ENCODE assay signal across 12 mouse cellular contexts in the genomic region with DNA sequence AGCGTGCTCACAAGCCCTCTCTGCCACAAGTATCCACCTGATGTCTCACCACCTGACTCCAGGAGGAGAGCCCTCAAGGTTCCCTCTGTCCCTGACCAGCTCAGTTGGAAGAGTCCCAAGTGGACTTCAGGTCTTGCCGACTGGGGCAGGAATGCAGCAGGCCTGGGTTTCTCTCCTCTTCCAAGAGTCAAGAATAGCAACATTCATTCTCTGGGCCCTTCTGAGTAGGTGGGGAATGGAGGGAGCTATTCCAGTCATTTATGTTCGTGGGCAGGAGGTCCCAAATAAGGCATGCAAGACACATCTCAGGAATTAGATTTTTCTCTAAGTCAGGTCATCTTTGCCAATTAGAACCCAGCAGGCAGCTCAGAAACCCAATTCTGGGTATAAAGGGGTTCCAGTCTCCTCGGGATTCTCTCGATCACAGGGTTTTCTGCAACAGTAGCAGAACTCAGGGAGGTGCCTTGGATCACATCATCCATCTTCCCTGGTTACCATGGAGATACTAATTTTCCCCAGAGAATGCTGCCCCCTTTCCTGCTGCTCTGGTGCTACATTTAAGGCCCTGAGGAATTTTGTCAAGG. TPM values are rescaled to one million over a fixed set of nuclear protein-coding genes. Genes with fewer than 3 reads are reported as not detected.
DNase-seq lines count a peak whose midpoint lies in the region; ATAC-seq and TF ChIP-seq lines count a peak whose summit lies in the region.
"Had no signal": no experiment of that assay in that cellular context is flagged by ENCODE, and none has a peak within 500 bp of the region (broad histone marks: within the 10 kb centered on the region; RNA-seq: fewer than 3 reads in every experiment).

No protein-coding gene starts in this region.

- H3K4me2 ChIP-seq in forebrain, postnatal 0 days (ENCODE audit: low read depth): no peak overlapping the region
- H3K4me2 ChIP-seq in forebrain, embryonic 13.5 days: no peak overlapping the region
- H3K4me2 ChIP-seq in liver, embryonic 12.5 days: no peak overlapping the region
- H3K4me2 ChIP-seq: liver, embryonic 13.5 days had no signal

- WGBS in forebrain, postnatal 0 days: 18% methylated on average over 5 of the region's 5 CpGs
- 21% methylated on average over 5 of the region's 5 CpGs for WGBS in forebrain, embryonic 13.5 days
- WGBS in liver, adult 2 months: 46% methylated on average over 5 of the region's 5 CpGs
- WGBS in liver, embryonic 12.5 days (ENCODE audit: insufficient replicate concordance): 47% methylated on average over 5 of the region's 5 CpGs

- no peak overlapping the region for H3K4me3 ChIP-seq in forebrain, postnatal 0 days (ENCODE audit: low read depth, low read length)
- no peak overlapping the region for H3K4me3 ChIP-seq in forebrain, embryonic 13.5 days
- H3K4me3 ChIP-seq in liver, adult 2 months (ENCODE audit: insufficient read depth, low read depth, low read length): no peak overlapping the region
- no peak overlapping the region for H3K4me3 ChIP-seq in liver, embryonic 12.5 days
- H3K4me3 ChIP-seq: liver, embryonic 13.5 days had no signal

- peak; percentile 32; the same call in 1 of the 2 replicates for TF ChIP-seq CTCF in forebrain, postnatal 0 days (IDR thresholded peaks at IDR 0.05; ENCODE audit: low read depth)
- no peak for TF ChIP-seq CTCF in liver, adult 2 months (IDR thresholded peaks at IDR 0.05; ENCODE audit: low read depth, low read length)

- H3K9ac ChIP-seq in forebrain, postnatal 0 days: no peak overlapping the region
- no peak overlapping the region for H3K9ac ChIP-seq in forebrain, embryonic 13.5 days
- H3K9ac ChIP-seq in liver, adult 2 months (ENCODE audit: low read depth, low read length): no peak overlapping the region
- no peak overlapping the region for H3K9ac ChIP-seq in liver, embryonic 12.5 days
- H3K9ac ChIP-seq: liver, embryonic 13.5 days had no signal

- no peak for TF ChIP-seq POLR2A in liver, adult 2 months (IDR thresholded peaks at IDR 0.05; ENCODE audit: extremely low read depth, insufficient read depth, low read length)

- H3K4me1 ChIP-seq in forebrain, postnatal 0 days (ENCODE audit: insufficient read depth): no peaks in the 10 kb centered on the region
- H3K4me1 ChIP-seq in forebrain, embryonic 13.5 days: no peaks in the 10 kb centered on the region; the same call in 1 of the 2 replicates
- peaks cover 26% of the 10 kb centered on the region for H3K4me1 ChIP-seq in liver, adult 2 months (ENCODE audit: control insufficient read depth, insufficient read depth, low read length)
- peaks cover 2% of the 10 kb centered on the region for H3K4me1 ChIP-seq in liver, embryonic 12.5 days

- no peaks in the 10 kb centered on the region for H3K27me3 ChIP-seq in forebrain, postnatal 0 days (ENCODE audit: insufficient read depth, low read length)
- no peaks in the 10 kb centered on the region for H3K27me3 ChIP-seq in forebrain, embryonic 13.5 days
- no peaks in the 10 kb centered on the region for H3K27me3 ChIP-seq in liver, adult 2 months (ENCODE audit: control insufficient read depth, insufficient read depth, low read length)
- H3K27me3 ChIP-seq in liver, embryonic 12.5 days (replicated peaks): no peaks in the 10 kb centered on the region
- H3K27me3 ChIP-seq: liver, embryonic 13.5 days had no signal

- H3K36me3 ChIP-seq in forebrain, postnatal 0 days (ENCODE audit: insufficient read depth): no peaks in the 10 kb centered on the region
- H3K36me3 ChIP-seq in forebrain, embryonic 13.5 days (ENCODE audit: poor library complexity, severe bottlenecking): no peaks in the 10 kb centered on the region
- no peaks in the 10 kb centered on the region for H3K36me3 ChIP-seq in liver, adult 2 months (ENCODE audit: control insufficient read depth, insufficient read depth, low read length)
- no peaks in the 10 kb centered on the region for H3K36me3 ChIP-seq in liver, embryonic 12.5 days
- H3K36me3 ChIP-seq: liver, embryonic 13.5 days had no signal

- no peaks in the 10 kb centered on the region for H3K9me3 ChIP-seq in forebrain, postnatal 0 days (ENCODE audit: low read length)
- H3K9me3 ChIP-seq in forebrain, embryonic 13.5 days (replicated peaks): no peaks in the 10 kb centered on the region
- H3K9me3 ChIP-seq in liver, embryonic 12.5 days (replicated peaks): no peaks in the 10 kb centered on the region
- H3K9me3 ChIP-seq: liver, embryonic 13.5 days had no signal

- H3K79me2 ChIP-seq in liver, adult 2 months (ENCODE audit: control insufficient read depth, insufficient read depth, low read length): no peaks in the 10 kb centered on the region

- H3K27ac ChIP-seq in forebrain, postnatal 0 days (ENCODE audit: low read depth, low read length): peak overlapping the region; percentile 21; the same call in 1 of the 2 replicates
- H3K27ac ChIP-seq in forebrain, embryonic 13.5 days: no peak overlapping the region
- no peak overlapping the region for H3K27ac ChIP-seq in liver, adult 2 months (replicated peaks; ENCODE audit: insufficient read depth, low read depth, low read length)
- H3K27ac ChIP-seq in liver, embryonic 12.5 days: no peak overlapping the region
- H3K27ac ChIP-seq: liver, embryonic 13.5 days had no signal

- DNase-seq in forebrain, postnatal 0 days: peak; percentile 50
- DNase-seq in liver, adult 2 months (ENCODE audit: extremely low read depth, low read depth, low spot score): peak; percentile 74
- DNase-seq in kidney, postnatal 36 days: peak; percentile 80 to 88
- DNase-seq in right cerebral cortex, postnatal 36 days (ENCODE audit: low spot score in 2 of 2): peak; percentile 22 to 59
- no peak for DNase-seq in gastrocnemius, postnatal 25 days
- DNase-seq: gastrocnemius, postnatal 14 days; liver, embryonic 13.5 days; thymus, postnatal 25 days had no signal

- 0 out of 2 replicates have a peak, but pooled peaks have one; percentile 55 for ATAC-seq in forebrain, postnatal 0 days
- no peak for ATAC-seq in forebrain, embryonic 13.5 days
- ATAC-seq in liver, embryonic 12.5 days: no peak
- ATAC-seq in megakaryocyte progenitor cell, adult 5-6 weeks (replicated peaks; ENCODE audit: poor library complexity): no peak

RNA-seq across cellular contexts. Expression of gene Eif1, which starts 7.5 kb away (rescaled TPM):
- 105 and 115 TPM in 2 replicates for total RNA-seq in forebrain, postnatal 0 days (2014; rRNA removed)
- polyA plus RNA-seq in forebrain, postnatal 0 days (2015; fragmentation: Nextera tagmentation; extraction: Ambion mirVana): 1,342 and 1,370 TPM in 2 replicates
- 1,595 and 1,677 TPM in 2 replicates for polyA plus RNA-seq in forebrain, embryonic 13.5 days (2015; fragmentation: Nextera tagmentation; extraction: Ambion mirVana)
- 145 and 210 TPM in 2 replicates for total RNA-seq in liver, adult 2 months (2014; rRNA removed)
- polyA plus RNA-seq in liver, adult 2 months (2012; rRNA removed): 86.6 and 104 TPM in 2 replicates
- polyA plus RNA-seq in liver, embryonic 12.5 days (2016; fragmentation: Nextera tagmentation; extraction: Ambion mirVana): 1,823 and 1,858 TPM in 2 replicates
- total RNA-seq in gastrocnemius, postnatal 25 days (2021): 1,000 to 10,000 TPM; 1,016 to 1,083 TPM
- total RNA-seq in megakaryocyte progenitor cell, adult 5-6 weeks (2015): 1,262 and 1,322 TPM in 2 replicates
- 95.6 and 142 TPM in 2 replicates for total RNA-seq in megakaryocyte progenitor cell, adult 5-6 weeks (2017)

RNA-seq across cellular contexts. Expression of gene Gast, which starts 22.0 kb away (rescaled TPM):
- not detected in 2 replicates for total RNA-seq in forebrain, postnatal 0 days (2014; rRNA removed)
- 0.48 and 0.51 TPM in 2 replicates for polyA plus RNA-seq in forebrain, postnatal 0 days (2015; fragmentation: Nextera tagmentation; extraction: Ambion mirVana)
- 0.56 and 0.89 TPM in 2 replicates for polyA plus RNA-seq in forebrain, embryonic 13.5 days (2015; fragmentation: Nextera tagmentation; extraction: Ambion mirVana)
- not detected in 2 replicates for total RNA-seq in liver, adult 2 months (2014; rRNA removed)
- polyA plus RNA-seq in liver, adult 2 months (2012; rRNA removed): not detected in 2 replicates
- polyA plus RNA-seq in liver, embryonic 12.5 days (2016; fragmentation: Nextera tagmentation; extraction: Ambion mirVana): not detected in 2 replicates
- not detected for total RNA-seq in gastrocnemius, postnatal 25 days (2021)
- not detected in 2 replicates for total RNA-seq in megakaryocyte progenitor cell, adult 5-6 weeks (2015)
- total RNA-seq in megakaryocyte progenitor cell, adult 5-6 weeks (2017): not detected in 2 replicates
- total RNA-seq: gastrocnemius, postnatal 14 days had no signal
- polyA plus RNA-seq: liver, embryonic 13.5 days; neural tube, embryonic 14.5 days had no signal

RNA-seq across cellular contexts. Expression of gene Krt42, which starts 42.5 kb away (rescaled TPM):
- total RNA-seq in forebrain, postnatal 0 days (2014; rRNA removed): not detected in 2 replicates
- not detected in 2 replicates for polyA plus RNA-seq in forebrain, postnatal 0 days (2015; fragmentation: Nextera tagmentation; extraction: Ambion mirVana)
- not detected in 2 replicates for polyA plus RNA-seq in forebrain, embryonic 13.5 days (2015; fragmentation: Nextera tagmentation; extraction: Ambion mirVana)
- not detected in 2 replicates for total RNA-seq in liver, adult 2 months (2014; rRNA removed)
- polyA plus RNA-seq in liver, adult 2 months (2012; rRNA removed): not detected in 2 replicates
- not detected in 2 replicates for polyA plus RNA-seq in liver, embryonic 12.5 days (2016; fragmentation: Nextera tagmentation; extraction: Ambion mirVana)
- not detected for total RNA-seq in gastrocnemius, postnatal 25 days (2021)
- total RNA-seq in megakaryocyte progenitor cell, adult 5-6 weeks (2015): not detected in 2 replicates
- total RNA-seq in megakaryocyte progenitor cell, adult 5-6 weeks (2017): not detected in 2 replicates
- total RNA-seq: gastrocnemius, postnatal 14 days had no signal
- polyA plus RNA-seq: liver, embryonic 13.5 days; neural tube, embryonic 14.5 days had no signal

RNA-seq across cellular contexts. Expression of gene Hap1, which starts 43.7 kb away (rescaled TPM):
- total RNA-seq in forebrain, postnatal 0 days (2014; rRNA removed): 274 and 518 TPM in 2 replicates
- 131 and 237 TPM in 2 replicates for polyA plus RNA-seq in forebrain, postnatal 0 days (2015; fragmentation: Nextera tagmentation; extraction: Ambion mirVana)
- 93.7 and 98.5 TPM in 2 replicates for polyA plus RNA-seq in forebrain, embryonic 13.5 days (2015; fragmentation: Nextera tagmentation; extraction: Ambion mirVana)
- 0.65 and 1.3 TPM in 2 replicates for total RNA-seq in liver, adult 2 months (2014; rRNA removed)
- 0.40 and 1.2 TPM in 2 replicates for polyA plus RNA-seq in liver, adult 2 months (2012; rRNA removed)
- polyA plus RNA-seq in liver, embryonic 12.5 days (2016; fragmentation: Nextera tagmentation; extraction: Ambion mirVana): 0.43 and 0.47 TPM in 2 replicates
- total RNA-seq in gastrocnemius, postnatal 25 days (2021): under 1 TPM; 0.27 to 0.28 TPM
- total RNA-seq in megakaryocyte progenitor cell, adult 5-6 weeks (2015): not detected in 2 replicates
- total RNA-seq in megakaryocyte progenitor cell, adult 5-6 weeks (2017): not detected in 2 replicates

RNA-seq across cellular contexts. Expression of gene Krt17, which starts 51.4 kb away (rescaled TPM):
- total RNA-seq in forebrain, postnatal 0 days (2014; rRNA removed): 0.31 TPM in 1 of 2 replicates, not detected in the other
- 0.47 and 0.51 TPM in 2 replicates for polyA plus RNA-seq in forebrain, postnatal 0 days (2015; fragmentation: Nextera tagmentation; extraction: Ambion mirVana)
- 0.19 and 0.37 TPM in 2 replicates for polyA plus RNA-seq in forebrain, embryonic 13.5 days (2015; fragmentation: Nextera tagmentation; extraction: Ambion mirVana)
- not detected in 2 replicates for total RNA-seq in liver, adult 2 months (2014; rRNA removed)
- not detected in 2 replicates for polyA plus RNA-seq in liver, adult 2 months (2012; rRNA removed)
- polyA plus RNA-seq in liver, embryonic 12.5 days (2016; fragmentation: Nextera tagmentation; extraction: Ambion mirVana): 0.27 and 0.30 TPM in 2 replicates
- total RNA-seq in gastrocnemius, postnatal 25 days (2021): not detected
- total RNA-seq in megakaryocyte progenitor cell, adult 5-6 weeks (2015): not detected in 2 replicates
- total RNA-seq in megakaryocyte progenitor cell, adult 5-6 weeks (2017): not detected in 2 replicates
- total RNA-seq: gastrocnemius, postnatal 14 days had no signal
- polyA plus RNA-seq: neural tube, embryonic 14.5 days had no signal
